Mouse (Mus musculus) E14TG2a.4 (cell line): ENCODE results near the gene Trpc6.

Source experiments
- CTCF ChIP-seq: conservative IDR thresholded peaks from 2 replicates; pipeline ENCODE4 v1.5.1; 2014; ENCODE audit warnings: low read length
- POU5F1 ChIP-seq: IDR thresholded peaks from 2 replicates; pipeline ENCODE4 v1.6.1; 2014; ENCODE audit warnings: low read length, borderline replicate concordance

- TF ChIP-seq CTCF (no peak), POU5F1 (no peak)
Measured at GRCm38 (mm10) chr9:8729056-8729455, 185.1 kb downstream of the Trpc6 start.
